32 mouse cellular contexts compared by ENCODE assay signal in genomic region chr3:146152348-146152747, GRCm38 (mm10). TPM values are rescaled to one million over a fixed set of nuclear protein-coding genes. Genes with fewer than 3 reads are reported as not detected.
DNase-seq lines count a peak whose midpoint lies in the region; ATAC-seq and TF ChIP-seq lines count a peak whose summit lies in the region.
"Had no signal": no experiment of that assay in that cellular context is flagged by ENCODE, and none has a peak within 500 bp of the region (broad histone marks: within the 10 kb centered on the region; RNA-seq: fewer than 3 reads in every experiment).

No protein-coding gene starts in this region.

- TF ChIP-seq CTCF in liver, postnatal 0 days (IDR thresholded peaks at IDR 0.05; ENCODE audit: low read depth) = peak; percentile 20; the same call in 1 of the 2 replicates

- no peak overlapping the region for H3K27ac ChIP-seq in liver, postnatal 0 days (ENCODE audit: low read depth)
- H3K27ac ChIP-seq in liver, embryonic 12.5 days = no peak overlapping the region
- H3K27ac ChIP-seq in limb, embryonic 10.5 days = no peak overlapping the region
- H3K27ac ChIP-seq: embryonic facial prominence, embryonic 10.5 days; forebrain, embryonic 15.5 days; kidney, embryonic 15.5 days; left cerebral cortex, adult 2 months; midbrain, embryonic 10.5 days; neural tube, embryonic 15.5 days; stomach, postnatal 0 days had no signal

- peaks cover 16% of the 10 kb centered on the region for H3K4me1 ChIP-seq in liver, postnatal 0 days (ENCODE audit: insufficient read depth)
- H3K4me1 ChIP-seq in liver, embryonic 12.5 days = 0 out of 2 replicates have a peak, but pooled peaks cover 15% of the 10 kb centered on the region
- peaks cover 35% of the 10 kb centered on the region for H3K4me1 ChIP-seq in limb, embryonic 10.5 days

- intact Hi-C loops in gastrocnemius, postnatal 36 days (cut with DNase I) = no loop called here

- H3K9ac ChIP-seq in liver, postnatal 0 days (replicated peaks) = no peak overlapping the region
- H3K9ac ChIP-seq in liver, embryonic 12.5 days = no peak overlapping the region
- H3K9ac ChIP-seq: forebrain, embryonic 15.5 days; kidney, embryonic 15.5 days; neural tube, embryonic 15.5 days had no signal

- no peak for ATAC-seq in liver, postnatal 0 days
- ATAC-seq in liver, embryonic 12.5 days = no peak
- ATAC-seq: forebrain, embryonic 15.5 days; hindbrain, embryonic 16.5 days; intestine, postnatal 0 days; lung, postnatal 0 days; midbrain, embryonic 16.5 days had no signal

- no peaks in the 10 kb centered on the region for H3K27me3 ChIP-seq in liver, postnatal 0 days (ENCODE audit: insufficient read depth, low read length)
- peaks cover 39% of the 10 kb centered on the region; the same call in 1 of the 2 replicates for H3K27me3 ChIP-seq in liver, embryonic 12.5 days (replicated peaks)
- H3K27me3 ChIP-seq in limb, embryonic 10.5 days (ENCODE audit: low read depth, poor library complexity, severe bottlenecking) = peaks cover 39% of the 10 kb centered on the region

- no peak overlapping the region for H3K4me3 ChIP-seq in liver, postnatal 0 days (ENCODE audit: low read depth, low read length)
- H3K4me3 ChIP-seq in liver, embryonic 12.5 days = no peak overlapping the region
- no peak overlapping the region for H3K4me3 ChIP-seq in limb, embryonic 10.5 days
- H3K4me3 ChIP-seq: embryonic facial prominence, embryonic 10.5 days; forebrain, embryonic 15.5 days; kidney, embryonic 15.5 days; left cerebral cortex, adult 2 months; midbrain, embryonic 10.5 days; neural tube, embryonic 15.5 days had no signal

- TF ChIP-seq EP300 in liver, postnatal 0 days (IDR thresholded peaks at IDR 0.05; ENCODE audit: low read depth) = no peak

- WGBS in liver, postnatal 0 days (ENCODE audit: insufficient replicate concordance) = 71% methylated on average over 8 of the region's 8 CpGs
- WGBS in liver, embryonic 12.5 days (ENCODE audit: insufficient replicate concordance) = 73% methylated on average over 8 of the region's 8 CpGs
- WGBS in limb, embryonic 10.5 days = 86% methylated on average over 8 of the region's 8 CpGs

- H3K9me3 ChIP-seq in liver, postnatal 0 days (ENCODE audit: low read length) = no peaks in the 10 kb centered on the region
- no peaks in the 10 kb centered on the region for H3K9me3 ChIP-seq in liver, embryonic 12.5 days (replicated peaks)
- no peaks in the 10 kb centered on the region for H3K9me3 ChIP-seq in limb, embryonic 10.5 days (replicated peaks)
- H3K9me3 ChIP-seq: embryonic facial prominence, embryonic 10.5 days; forebrain, embryonic 15.5 days; kidney, embryonic 15.5 days; midbrain, embryonic 10.5 days; neural tube, embryonic 15.5 days had no signal

- H3K4me2 ChIP-seq in liver, postnatal 0 days (ENCODE audit: low read depth, low read length) = no peak overlapping the region
- H3K4me2 ChIP-seq in liver, embryonic 12.5 days = no peak overlapping the region
- H3K4me2 ChIP-seq: forebrain, embryonic 15.5 days; kidney, embryonic 15.5 days; neural tube, embryonic 15.5 days had no signal

- no peaks in the 10 kb centered on the region for H3K36me3 ChIP-seq in liver, postnatal 0 days (replicated peaks; ENCODE audit: insufficient read depth, low read length)
- no peaks in the 10 kb centered on the region for H3K36me3 ChIP-seq in liver, embryonic 12.5 days
- H3K36me3 ChIP-seq in limb, embryonic 10.5 days = no peaks in the 10 kb centered on the region
- H3K36me3 ChIP-seq: embryonic facial prominence, embryonic 10.5 days; forebrain, embryonic 15.5 days; kidney, embryonic 15.5 days; midbrain, embryonic 10.5 days; neural tube, embryonic 15.5 days had no signal

- DNase-seq in liver, postnatal 0 days = no peak
- peak; percentile 88 for DNase-seq in A20 (ENCODE audit: low read depth, low spot score)
- peak; percentile 38 for DNase-seq in CD4-positive, CD25-positive, alpha-beta regulatory T cell, adult 2 months (ENCODE audit: low read depth, low spot score)
- peak; percentile 58 for DNase-seq in induced T-regulatory cell, adult 2 months (ENCODE audit: low read depth)
- no peak for DNase-seq in gastrocnemius, postnatal 36 days
- no peak for DNase-seq in limb, embryonic 10.5 days (ENCODE audit: low spot score)
- DNase-seq in layer of hippocampus, postnatal 36 days = no peak
- DNase-seq: adrenal gland, adult 2 months; cerebellum, adult 11-12 months; cerebellum, postnatal 10 days; gastrocnemius, postnatal 25 days; heart, postnatal 4 days; kidney, postnatal 36 days; left cerebral cortex, postnatal 4 days; liver had no signal

RNA-seq across cellular contexts. Expression of gene Mcoln2, which starts 2.7 kb away (rescaled TPM):
- polyA plus RNA-seq in liver, postnatal 0 days (2015; fragmentation: Nextera tagmentation; extraction: Ambion mirVana) = 4.3 and 4.5 TPM in 2 replicates
- polyA plus RNA-seq in liver, embryonic 12.5 days (2016; fragmentation: Nextera tagmentation; extraction: Ambion mirVana) = 5.4 and 5.7 TPM in 2 replicates
- total RNA-seq in gastrocnemius, postnatal 36 days (2021) = under 1 TPM in 1 of 2 experiments, not detected in 1; 0.51 TPM
- 0.45 and 0.46 TPM in 2 replicates for polyA plus RNA-seq in limb, embryonic 10.5 days (2016; fragmentation: Nextera tagmentation; extraction: Ambion mirVana)
- not detected for total RNA-seq in layer of hippocampus, postnatal 36 days (2021)
- total RNA-seq: adrenal gland, adult 2 months; left cerebral cortex, adult 2 months; left cerebral cortex, postnatal 4 days had no signal
- polyA plus RNA-seq: adrenal gland, adult 2 months; cortical plate, adult 2 months; forebrain, embryonic 15.5 days had no signal

RNA-seq across cellular contexts. Expression of gene Mcoln3, which starts 35.1 kb away (rescaled TPM):
- polyA plus RNA-seq in liver, postnatal 0 days (2015; fragmentation: Nextera tagmentation; extraction: Ambion mirVana) = 0.08 TPM in 1 of 2 replicates, not detected in the other
- 0.38 and 0.61 TPM in 2 replicates for polyA plus RNA-seq in liver, embryonic 12.5 days (2016; fragmentation: Nextera tagmentation; extraction: Ambion mirVana)
- total RNA-seq in gastrocnemius, postnatal 36 days (2021) = not detected
- 5.9 and 6.8 TPM in 2 replicates for polyA plus RNA-seq in limb, embryonic 10.5 days (2016; fragmentation: Nextera tagmentation; extraction: Ambion mirVana)
- not detected for total RNA-seq in layer of hippocampus, postnatal 36 days (2021)
- total RNA-seq: adrenal gland, adult 2 months; gastrocnemius, postnatal 25 days; heart, adult 8-10 months; left cerebral cortex, adult 2 months had no signal
- polyA plus RNA-seq: adrenal gland, adult 2 months; C2C12; cortical plate, adult 2 months; stomach, postnatal 0 days had no signal

RNA-seq across cellular contexts. Expression of gene Wdr63, which starts 44.4 kb away (rescaled TPM):
- polyA plus RNA-seq in liver, postnatal 0 days (2015; fragmentation: Nextera tagmentation; extraction: Ambion mirVana) = 0.19 and 0.20 TPM in 2 replicates
- polyA plus RNA-seq in liver, embryonic 12.5 days (2016; fragmentation: Nextera tagmentation; extraction: Ambion mirVana) = 0.19 and 0.30 TPM in 2 replicates
- not detected for total RNA-seq in gastrocnemius, postnatal 36 days (2021)
- not detected in 2 replicates for polyA plus RNA-seq in limb, embryonic 10.5 days (2016; fragmentation: Nextera tagmentation; extraction: Ambion mirVana)
- total RNA-seq in layer of hippocampus, postnatal 36 days (2021) = under 1 TPM; 0.60 to 0.99 TPM
- total RNA-seq: adrenal gland, adult 2 months; gastrocnemius, postnatal 25 days; heart, adult 8-10 months had no signal
- polyA plus RNA-seq: adrenal gland, adult 2 months; heart, embryonic 14.5 days; liver, embryonic 16.5 days had no signal

Comparison
In these comparisons a context has a peak if more than half of its experiments do, and no peak if none do; other contexts are left out.
1. DNase-seq: peak in A20 (single experiment), CD4-positive, CD25-positive, alpha-beta regulatory T cell, adult 2 months (single experiment) and induced T-regulatory cell, adult 2 months (single experiment); none in liver, postnatal 0 days (single experiment), gastrocnemius, postnatal 36 days (0 of 2), limb, embryonic 10.5 days (single experiment) and layer of hippocampus, postnatal 36 days (0 of 2).